Mouse (Mus musculus) layer of hippocampus, adult 2 months (tissue): ENCODE data around the gene Copz2. TPM values are rescaled to one million over a fixed set of nuclear protein-coding genes. Genes with fewer than 3 reads are reported as not detected.

Source experiments
- DNase-seq, 2 experiments: peaks; one replicate each; pipeline ENCODE4 v3.0.0; 2022; ENCODE audit warnings: low spot score in 2 of 2
- H3K27ac ChIP-seq: fragments of 200-600 bp; 2 replicates; pipeline ENCODE4 v1.8.1; 2022
- H3K4me3 ChIP-seq: fragments of 200-600 bp; 2 replicates; pipeline ENCODE4 v1.8.1; 2022; ENCODE audit warnings: mild to moderate bottlenecking
- CTCF ChIP-seq: fragments of 200-600 bp; conservative IDR thresholded peaks from 2 replicates; pipeline ENCODE4 v1.8.1; 2022; ENCODE audit warnings: antibody characterized with exemption, mild to moderate bottlenecking, moderate library complexity
- total RNA-seq, 2 experiments: library from RNA; stranded (reverse); gene quantifications; 2 replicates each; pipeline ENCODE4 v1.2.3; 2021

Copz2 gene
- total RNA-seq, 2 experiments from 2014 or later, result 5.9 to 7.0 TPM

- Histone ChIP-seq H3K4me3 (no peak overlapping the region), H3K27ac (peak overlapping the region; percentile 70)
- peak; percentile 94 for TF ChIP-seq CTCF
- peak; percentile 58 to 76 for DNase-seq
These were observed 10.9 kb downstream of the Copz2 start for GRCm38 (mm10) chr11:96860564-96860963.

GRCm38 (mm10) chr11:96861446-96861845, 11.8 kb downstream of the Copz2 start:
- Histone ChIP-seq H3K4me3 (peak overlapping the region; percentile 62), H3K27ac (peak overlapping the region; percentile 84)
- no peak for TF ChIP-seq CTCF
- DNase-seq, result no peak

GRCm38 (mm10) chr11:96861878-96862289, 12.2 kb downstream of the Copz2 start:
- H3K27ac ChIP-seq, result peak overlapping the region; percentile 84
- peak overlapping the region; percentile 62 for H3K4me3 ChIP-seq
- TF ChIP-seq CTCF, result peak; percentile 97
- DNase-seq, result peak; percentile 93 to 99

GRCm38 (mm10) chr11:96862534-96862933, 12.9 kb downstream of the Copz2 start:
- no peak for DNase-seq
- Histone ChIP-seq H3K27ac (no peak overlapping the region), H3K4me3 (peak overlapping the region; percentile 62; the same call in 1 of the 2 replicates)
- TF ChIP-seq CTCF, result no peak

GRCm38 (mm10) chr11:96863206-96863995, 13.7 kb downstream of the Copz2 start:
- DNase-seq, result peak; percentile 41 to 51
- no peak overlapping the region for H3K4me3 ChIP-seq

DNA sequence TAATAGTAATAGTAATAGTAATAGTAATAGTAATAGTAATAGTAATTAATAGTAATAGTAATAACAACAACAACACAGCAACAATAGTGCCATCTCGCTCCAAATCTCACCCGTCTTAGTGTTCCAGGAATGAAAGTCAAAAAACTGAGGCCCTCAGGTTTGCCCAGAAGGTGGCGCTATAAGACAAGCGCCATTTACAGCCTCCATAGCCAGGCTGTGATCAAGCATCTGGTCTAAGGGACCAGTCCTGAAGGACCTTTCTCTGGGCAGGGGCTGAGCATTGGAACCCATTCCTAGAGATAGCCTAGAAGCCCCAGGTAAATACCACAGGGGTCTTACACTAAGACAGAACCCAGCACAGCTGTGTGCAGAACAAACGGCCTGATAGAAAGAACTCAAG, 17.5 kb downstream of the Copz2 start:
- TF ChIP-seq CTCF, result peak; percentile 89
- H3K4me3 ChIP-seq, result no peak overlapping the region

More at GRCm38 (mm10) chr11:96863206-96863995, 13.7 kb downstream of the Copz2 start:
- no peak overlapping the region for H3K27ac ChIP-seq
- no peak for TF ChIP-seq CTCF

DNA sequence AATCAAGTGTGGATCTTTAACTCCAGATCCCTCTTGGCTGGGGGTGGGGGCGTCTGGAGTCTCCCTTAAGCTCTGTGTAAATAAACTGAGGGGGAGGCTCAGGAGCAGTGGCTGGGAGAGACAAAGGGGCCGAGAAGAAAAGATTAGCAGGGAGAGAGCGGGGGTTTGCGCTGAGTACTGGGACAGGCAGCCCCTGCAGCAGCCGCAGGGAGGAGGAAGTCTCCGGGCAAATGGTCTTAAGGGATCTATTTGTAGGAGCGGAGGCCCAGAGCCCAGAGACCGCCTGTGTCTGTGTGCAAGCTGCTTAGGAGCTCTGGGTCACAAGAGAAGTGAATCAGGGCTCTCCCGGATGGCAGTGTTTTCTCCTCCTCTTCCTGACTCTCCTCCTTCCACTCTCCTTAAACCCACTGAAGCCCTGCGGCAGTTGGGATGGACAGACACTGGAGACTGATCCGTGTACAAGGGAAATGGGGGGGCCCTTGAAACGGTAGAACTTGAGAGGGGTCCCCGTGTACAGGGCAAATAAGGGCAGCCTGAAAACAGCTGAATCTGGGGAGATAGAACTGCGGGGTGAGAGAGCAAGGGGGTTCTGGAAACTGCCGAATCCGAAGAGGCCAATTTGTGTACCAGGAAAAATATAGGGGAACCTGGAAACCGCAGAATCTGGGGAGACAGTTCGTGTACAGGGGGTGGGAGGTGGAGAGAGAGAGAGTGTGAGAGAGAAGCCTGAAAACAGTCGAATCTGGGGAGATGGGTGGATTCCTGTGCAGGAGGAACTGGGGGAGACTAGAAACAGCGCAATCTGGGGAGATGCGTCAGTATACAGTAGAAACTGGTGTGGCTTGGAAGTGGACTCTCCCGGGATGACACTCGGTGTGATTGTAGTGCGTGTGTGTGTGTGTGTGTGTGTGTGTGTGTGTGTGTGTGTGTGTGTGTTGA, 23.0 kb downstream of the Copz2 start:
- no peak for DNase-seq
- H3K27ac ChIP-seq, result peak overlapping the region; percentile 86
- no peak; the same call in 1 of the 2 replicates for TF ChIP-seq CTCF

More for the DNA sequence above, 17.5 kb downstream of the Copz2 start:
- DNase-seq, result peak; percentile 67 to 81
- no peak overlapping the region for H3K27ac ChIP-seq

DNA sequence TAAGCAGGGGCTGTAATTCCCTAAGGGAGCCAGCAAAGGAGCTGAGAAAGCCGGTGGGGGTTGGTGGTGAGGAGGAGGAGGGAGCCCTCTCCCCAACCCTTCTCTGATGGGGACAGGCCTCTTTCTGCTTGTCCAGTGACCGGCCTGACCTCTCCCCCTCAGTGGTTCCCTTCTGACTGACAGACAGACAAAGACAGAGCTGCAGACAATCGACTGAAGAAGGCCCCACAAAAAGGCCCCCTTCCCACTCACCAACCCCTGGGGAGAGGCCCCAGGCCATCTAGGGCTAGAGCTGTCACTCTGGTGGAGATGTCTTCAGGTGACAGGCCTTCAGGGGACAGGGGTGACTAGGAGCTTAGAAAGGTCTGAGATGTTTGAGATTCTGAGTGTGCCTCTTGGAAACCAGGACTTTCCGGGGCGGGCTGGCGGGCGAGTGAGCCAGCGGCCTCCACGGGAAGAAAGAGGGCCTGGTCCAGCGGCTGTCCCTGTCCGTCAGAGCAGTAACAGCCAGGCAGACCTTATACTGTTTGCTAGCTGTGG, 24.0 kb downstream of the Copz2 start:
- no peak for TF ChIP-seq CTCF
- DNase-seq, result no peak
- H3K4me3 ChIP-seq, result no peak overlapping the region
- peak overlapping the region; percentile 89 for H3K27ac ChIP-seq

More for the DNA sequence above, 23.0 kb downstream of the Copz2 start:
- no peak overlapping the region for H3K4me3 ChIP-seq

DNA sequence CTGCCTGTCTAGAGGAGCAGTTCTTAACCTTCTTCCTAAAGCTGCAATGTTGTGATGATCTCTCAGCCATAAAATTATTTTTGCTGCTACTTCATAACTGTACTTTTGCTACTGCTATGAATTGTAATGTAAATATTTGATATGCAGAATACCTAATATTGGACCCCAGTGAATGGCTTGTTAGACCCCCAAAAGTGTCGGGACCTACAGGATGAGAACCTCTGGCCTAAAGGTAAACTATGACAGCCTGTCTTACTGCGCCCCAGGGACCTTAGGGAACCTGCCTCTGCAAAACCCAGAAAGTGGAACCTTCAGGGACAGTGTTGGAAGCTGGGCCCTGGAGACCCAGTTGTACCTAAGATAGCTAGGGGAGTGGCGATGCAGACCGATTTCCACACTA, 25.6 kb downstream of the Copz2 start:
- Histone ChIP-seq H3K27ac (peak overlapping the region; percentile 89), H3K4me3 (peak overlapping the region; percentile 48)
- no peak for DNase-seq
- TF ChIP-seq CTCF, result no peak

DNA sequence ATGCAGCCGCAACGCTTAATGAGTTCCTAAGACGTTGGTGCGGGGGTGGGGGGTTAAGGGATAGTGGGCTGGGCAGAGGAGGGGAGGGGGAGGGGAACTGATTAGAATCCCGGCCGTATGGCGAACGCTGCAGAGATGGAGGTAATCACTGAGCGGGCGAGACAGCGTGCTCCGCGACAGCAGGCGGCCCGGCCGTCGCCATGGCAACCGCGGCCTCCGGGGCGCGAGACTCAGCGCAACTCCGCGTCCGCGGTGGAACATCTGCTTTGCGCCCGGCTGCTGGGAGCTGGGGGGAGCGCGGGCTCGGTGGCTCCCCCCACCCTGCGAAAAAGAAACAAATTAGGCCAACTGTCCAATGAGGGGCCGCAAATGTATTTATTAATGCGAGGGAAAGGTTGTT, 26.1 kb downstream of the Copz2 start:
- DNase-seq, result peak; percentile 81 to 83
- TF ChIP-seq CTCF, result no peak
- H3K27ac ChIP-seq, result peak overlapping the region; percentile 89

GRCm38 (mm10) chr11:96876300-96877040, 26.8 kb downstream of the Copz2 start:
- no peak for TF ChIP-seq CTCF
- DNase-seq, result no peak
- Histone ChIP-seq H3K27ac (peak overlapping the region; percentile 89), H3K4me3 (peak overlapping the region; percentile 20; the same call in 1 of the 2 replicates)

More for the DNA sequence above, 26.1 kb downstream of the Copz2 start:
- H3K4me3 ChIP-seq, result peak overlapping the region; percentile 48

DNA sequence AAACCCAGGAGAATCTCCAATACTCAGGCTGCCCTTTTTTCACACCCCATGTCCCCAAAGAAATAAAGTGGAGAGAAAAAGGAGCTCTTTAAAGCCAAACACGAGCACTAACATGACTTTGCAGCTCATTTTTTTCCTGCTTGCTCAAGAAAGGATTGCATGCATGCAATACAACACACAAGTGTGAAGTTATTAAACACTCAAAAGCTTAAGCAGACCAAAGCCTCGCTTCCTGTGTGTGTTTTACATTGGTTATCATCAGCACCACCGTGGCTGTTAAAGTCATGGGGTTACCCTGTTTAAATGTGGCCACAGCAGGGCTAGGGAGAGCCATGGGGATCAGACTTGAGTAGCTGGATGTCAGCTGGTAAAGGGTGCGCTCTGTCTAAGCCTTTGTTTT, 27.4 kb downstream of the Copz2 start:
- DNase-seq, result no peak
- no peak for TF ChIP-seq CTCF
- Histone ChIP-seq H3K4me3 (no peak overlapping the region), H3K27ac (peak overlapping the region; percentile 89)
